Mouse (Mus musculus) stomach, embryonic 16.5 days (tissue): Measurements from ENCODE around the gene Gpx3. TPM values are rescaled to one million over a fixed set of nuclear protein-coding genes. Genes with fewer than 3 reads are reported as not detected.
"Not testable (repeated sequence)": the region's sequence is repeated elsewhere in the genome, so short reads cannot be mapped to it uniquely, and the experiment has no call there.

ENCODE experiments used
- ATAC-seq: fragments of 200-750 bp; cut with Nextera tagmentation; 2 replicates; pipeline ENCODE4 v1.8.0; 2017; ENCODE audit warnings: moderate number of reproducible peaks, moderate TSS enrichment; ENCODE audit not compliant: insufficient read depth, low FRiP score
- H3K27ac ChIP-seq: fragments of 300-500 bp; sonication (generic); 2 replicates; pipeline ENCODE4 v1.5.1; 2014; ENCODE audit warnings: low read length
- H3K27me3 ChIP-seq: fragments of 300-500 bp; sonication (generic); 2 replicates; pipeline ENCODE4 v1.6.1; 2014; ENCODE audit warnings: low read length, control low read depth, mixed read lengths; ENCODE audit not compliant: control insufficient read depth, insufficient read depth
- H3K36me3 ChIP-seq: fragments of 300-500 bp; sonication (generic); 2 replicates; pipeline ENCODE4 v1.6.1; 2014; ENCODE audit warnings: low read length; ENCODE audit not compliant: control insufficient read depth, insufficient read depth
- H3K4me1 ChIP-seq: fragments of 300-500 bp; sonication (generic); 2 replicates; pipeline ENCODE4 v1.6.1; 2014; ENCODE audit warnings: low read length, control low read depth, mixed read lengths; ENCODE audit not compliant: control insufficient read depth, insufficient read depth
- H3K4me2 ChIP-seq: fragments of 300-500 bp; sonication (generic); 2 replicates; pipeline ENCODE4 v1.6.1; 2014; ENCODE audit warnings: low read depth, low read length, mixed read lengths
- H3K4me3 ChIP-seq: fragments of 300-500 bp; sonication (generic); replicated peaks from 2 replicates; pipeline ENCODE4 v1.5.1; 2014; ENCODE audit warnings: mild to moderate bottlenecking, low read length
- H3K9ac ChIP-seq: fragments of 300-500 bp; sonication (generic); 2 replicates; pipeline ENCODE4 v1.6.1; 2014; ENCODE audit warnings: low read length
- H3K9me3 ChIP-seq: fragments of 300-500 bp; sonication (generic); replicated peaks from 2 replicates; pipeline ENCODE4 v1.6.1; 2016; ENCODE audit warnings: low read length, control low read depth; ENCODE audit not compliant: control insufficient read depth
- whole genome bisulfite sequencing: fragments of 180-500 bp; shearing (Covaris S2); extraction: QIAGEN DNeasy Blood & Tissue Kit; methylation state at CpG from one replicate; pipeline ENCODE4 v1.1.7; 2014; 5-methylcytosine and 5-hydroxymethylcytosine counted together
- polyA plus RNA-seq: library from polyadenylated mRNA; unstranded; fragments of >200 nt; fragmentation: Nextera tagmentation; extraction: Ambion mirVana; gene quantifications from 2 replicates; pipeline ENCODE4 v1.2.1, GENCODE M21; 2015

Gpx3 gene
- polyA plus RNA-seq, 1 experiment from 2014 or later: 174 TPM

DNA sequence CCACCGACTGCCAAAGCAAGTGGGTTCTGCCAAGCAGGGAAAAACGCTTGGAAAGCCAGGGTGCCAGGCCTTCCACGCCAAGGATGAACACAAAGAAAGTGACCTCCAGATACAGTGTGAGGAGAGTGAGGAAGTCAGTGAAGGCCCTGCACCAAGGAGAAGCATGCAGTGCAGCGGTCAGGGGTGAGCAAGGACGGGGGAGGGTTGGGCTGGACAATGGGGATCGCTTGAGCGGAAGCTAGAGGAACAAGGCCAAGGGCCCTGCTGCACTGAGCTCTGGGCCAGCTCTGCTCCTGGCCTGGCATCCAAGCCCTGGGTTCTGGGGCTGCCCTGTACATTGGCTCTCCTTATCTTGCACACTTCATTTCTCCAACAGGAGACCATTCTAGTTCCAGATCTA is 37.8 kb downstream of the Gpx3 start:
- 82% methylated on average over 7 of the region's 7 CpGs for WGBS

DNA sequence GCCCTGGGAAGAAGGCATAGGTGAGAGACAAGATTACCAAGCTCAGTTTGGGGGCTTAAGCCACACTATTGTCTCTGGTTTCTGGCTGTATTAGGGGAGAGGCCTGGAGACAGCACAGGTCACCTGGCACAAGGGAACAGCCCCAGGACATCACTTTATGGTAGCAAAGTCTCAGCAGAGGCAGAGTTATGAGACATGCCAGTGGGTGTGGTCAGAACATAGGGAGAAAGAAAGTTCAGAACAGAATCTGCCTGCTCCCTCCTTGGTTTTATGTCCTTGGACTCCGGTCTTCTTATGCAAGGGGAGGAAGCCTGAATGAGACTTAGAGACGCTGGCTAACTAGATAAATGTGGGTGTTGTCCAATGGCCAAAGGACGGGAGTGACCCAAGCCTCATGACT is 42.4 kb downstream of the Gpx3 start:
- ATAC-seq: no peak
- Histone ChIP-seq H3K4me3 (no peak overlapping the region), H3K4me1 (no peaks in the 10 kb centered on the region), H3K9me3 (no peaks in the 10 kb centered on the region), H3K27ac (no peak overlapping the region), H3K27me3 (no peaks in the 10 kb centered on the region), H3K9ac (no peak overlapping the region), H3K4me2 (no peak overlapping the region), H3K36me3 (no peaks in the 10 kb centered on the region)
- 80% methylated on average over 3 of the region's 3 CpGs for WGBS

More for the DNA sequence above, 37.8 kb downstream of the Gpx3 start:
- Histone ChIP-seq H3K4me2 (no peak overlapping the region), H3K27me3 (no peaks in the 10 kb centered on the region), H3K36me3 (0 out of 2 replicates have a peak, but pooled peaks cover 8% of the 10 kb centered on the region), H3K27ac (no peak overlapping the region), H3K9ac (no peak overlapping the region), H3K4me3 (no peak overlapping the region), H3K4me1 (peaks cover 12% of the 10 kb centered on the region), H3K9me3 (no peaks in the 10 kb centered on the region)
- no peak for ATAC-seq

DNA sequence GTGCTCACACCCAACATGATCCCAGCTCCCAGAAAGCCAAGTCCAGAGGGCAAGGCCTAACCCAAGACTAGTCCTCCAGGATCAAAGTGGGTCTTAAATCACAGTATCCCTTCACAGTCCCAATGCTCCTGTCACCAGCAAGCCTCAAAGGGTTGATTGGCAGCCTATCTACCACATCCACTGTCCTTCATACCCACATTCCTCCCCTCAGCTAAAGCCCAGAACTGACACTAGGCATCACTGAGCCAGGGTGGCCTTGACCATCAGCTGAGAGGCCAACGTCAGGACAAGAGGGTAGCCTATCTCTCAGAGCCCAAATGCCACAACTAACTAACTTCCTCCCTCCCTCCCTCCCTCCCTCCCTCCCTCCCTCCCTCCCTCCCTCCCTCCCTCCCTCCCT is 47.5 kb downstream of the Gpx3 start:
- 67% methylated on average over 1 of the region's 1 CpGs for WGBS
- Histone ChIP-seq H3K4me3 (no peak overlapping the region), H3K36me3 (no peaks in the 10 kb centered on the region), H3K4me1 (peaks cover 9% of the 10 kb centered on the region), H3K4me2 (no peak overlapping the region), H3K27ac (no peak overlapping the region), H3K27me3 (no peaks in the 10 kb centered on the region), H3K9me3 (no peaks in the 10 kb centered on the region), H3K9ac (no peak overlapping the region)
- no peak for ATAC-seq

DNA sequence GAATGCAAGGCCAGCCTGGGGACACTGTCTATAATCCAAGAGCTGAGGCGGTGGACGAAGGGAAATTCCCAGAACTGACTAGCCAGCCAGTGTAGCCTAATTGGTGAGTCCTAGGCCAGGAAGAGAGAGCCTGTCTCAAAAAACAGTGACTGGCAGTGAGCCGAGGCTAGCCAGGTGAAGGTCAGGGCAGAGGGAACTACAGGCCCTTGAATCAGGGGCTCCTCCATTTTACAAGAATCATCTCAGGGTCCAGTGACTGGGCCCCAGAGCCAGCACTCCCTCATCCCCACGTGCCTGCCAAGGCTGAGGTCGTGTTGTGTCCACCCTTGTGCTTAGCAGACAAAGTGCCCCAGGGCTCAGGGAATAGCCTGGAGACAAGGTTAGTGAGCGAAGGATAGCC is 48.4 kb downstream of the Gpx3 start:
- H3K9me3 ChIP-seq: no peaks in the 10 kb centered on the region
- no peaks in the 10 kb centered on the region for H3K36me3 ChIP-seq
- no peak overlapping the region for H3K4me2 ChIP-seq
- 85% methylated on average over 6 of the region's 6 CpGs for WGBS
- peaks cover 12% of the 10 kb centered on the region for H3K4me1 ChIP-seq
- H3K4me3 ChIP-seq: no peak overlapping the region
- H3K27me3 ChIP-seq: no peaks in the 10 kb centered on the region
- no peak overlapping the region for H3K9ac ChIP-seq
- no peak overlapping the region for H3K27ac ChIP-seq
- ATAC-seq: no peak

DNA sequence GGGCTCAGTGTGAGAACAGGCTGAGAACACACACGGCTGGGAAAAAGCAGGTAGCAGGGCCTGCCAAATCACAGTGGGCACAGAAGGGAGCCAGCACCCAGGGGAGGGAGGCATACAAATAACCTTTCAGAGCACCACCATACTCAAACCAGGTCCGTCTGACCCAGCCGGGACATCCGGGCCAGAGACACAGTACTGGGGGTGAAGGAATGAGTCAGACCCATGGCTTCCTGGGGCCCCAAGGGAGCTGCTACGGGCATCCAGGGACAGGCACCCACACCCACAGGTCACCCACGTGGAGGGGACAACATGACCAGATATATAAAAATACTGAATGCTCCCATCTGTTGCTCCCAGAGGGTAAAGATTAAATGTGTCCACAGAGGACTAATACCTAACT is 50.4 kb downstream of the Gpx3 start:
- Histone ChIP-seq H3K4me3 (no peak overlapping the region), H3K4me1 (peaks cover 12% of the 10 kb centered on the region), H3K9ac (peak overlapping the region; percentile 19; the same call in 1 of the 2 replicates), H3K4me2 (no peak overlapping the region), H3K27ac (no peak overlapping the region; the same call in 1 of the 2 replicates), H3K36me3 (no peaks in the 10 kb centered on the region), H3K27me3 (no peaks in the 10 kb centered on the region), H3K9me3 (no peaks in the 10 kb centered on the region)
- WGBS: 66% methylated on average over 6 of the region's 6 CpGs
- ATAC-seq: no peak

DNA sequence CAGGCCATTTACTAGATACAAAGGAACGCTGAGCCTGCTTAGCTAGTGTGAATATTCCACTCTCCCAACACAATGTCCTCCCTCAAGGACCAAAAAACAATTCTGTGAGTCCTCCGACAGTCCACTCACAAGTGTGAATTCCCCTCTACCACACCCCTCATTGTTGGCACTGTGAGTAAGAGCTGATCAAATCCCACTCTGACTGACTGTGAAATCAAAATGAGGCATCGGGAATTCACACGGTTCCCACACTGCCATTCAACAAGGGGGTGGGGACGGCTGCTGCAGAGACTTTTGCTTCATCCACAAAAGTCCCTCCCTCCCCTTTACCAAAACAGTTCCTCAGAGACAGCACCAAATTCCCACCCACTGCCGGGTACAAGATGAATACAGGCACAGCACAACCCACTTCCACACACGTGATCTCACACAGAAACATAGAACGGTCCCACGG is 51.8 kb downstream of the Gpx3 start:
- Histone ChIP-seq H3K27ac (no peak overlapping the region), H3K9ac (no peak overlapping the region), H3K27me3 (no peaks in the 10 kb centered on the region), H3K36me3 (no peaks in the 10 kb centered on the region), H3K4me2 (0 out of 2 replicates have a peak overlapping the region, but pooled peaks have one; percentile 2), H3K9me3 (no peaks in the 10 kb centered on the region), H3K4me3 (no peak overlapping the region), H3K4me1 (peaks cover 18% of the 10 kb centered on the region)
- WGBS: 44% methylated on average over 9 of the region's 9 CpGs
- no peak for ATAC-seq

DNA sequence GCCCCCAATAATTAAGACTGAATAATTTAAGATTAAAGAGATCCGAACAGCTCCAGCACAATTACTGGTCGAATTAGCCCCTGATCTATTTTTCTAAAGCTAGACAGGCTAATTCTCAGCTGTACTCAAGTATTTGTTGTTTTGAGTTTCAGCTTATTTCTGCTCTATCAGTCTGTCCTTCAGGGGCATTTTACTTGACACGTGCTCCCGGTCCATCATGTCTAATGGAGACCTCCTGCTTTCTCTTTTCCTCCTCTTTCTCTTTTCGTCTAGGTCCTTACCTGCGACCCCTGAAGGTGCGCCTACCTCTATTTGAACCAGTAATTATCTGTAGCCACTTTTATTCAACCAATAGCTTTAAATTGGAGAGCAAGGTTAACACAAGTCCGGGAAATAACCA is 52.5 kb downstream of the Gpx3 start:
- Histone ChIP-seq H3K27me3 (no peaks in the 10 kb centered on the region), H3K9me3 (no peaks in the 10 kb centered on the region), H3K9ac (no peak overlapping the region), H3K27ac (no peak overlapping the region), H3K36me3 (no peaks in the 10 kb centered on the region), H3K4me3 (no peak overlapping the region), H3K4me1 (peaks cover 19% of the 10 kb centered on the region), H3K4me2 (no peak overlapping the region)
- 82% methylated on average over 8 of the region's 8 CpGs for WGBS
- ATAC-seq: no peak

DNA sequence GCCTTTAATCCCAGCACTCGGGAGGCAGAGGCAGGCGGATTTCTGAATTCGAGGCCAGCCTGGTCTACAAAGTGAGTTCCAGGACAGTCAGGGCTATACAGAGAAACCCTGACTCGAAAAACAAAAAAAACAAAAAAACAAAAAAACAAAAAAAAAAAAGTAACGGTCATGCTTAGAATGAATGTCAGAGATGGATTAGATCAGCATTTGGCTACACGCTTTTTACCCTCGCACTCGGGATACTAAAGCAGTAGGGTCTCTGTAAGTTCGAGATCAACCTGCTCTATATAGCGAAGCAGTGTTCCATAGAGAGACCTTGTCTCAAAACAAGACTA is 53.1 kb downstream of the Gpx3 start:
- H3K36me3 ChIP-seq, ATAC-seq, H3K27me3 ChIP-seq, H3K9me3 ChIP-seq: not testable (repeated sequence)
- H3K4me3 ChIP-seq: peak overlapping the region; percentile 88
- H3K4me1 ChIP-seq: peaks cover 19% of the 10 kb centered on the region
- peak overlapping the region; percentile 93 for H3K9ac ChIP-seq
- H3K27ac ChIP-seq: peak overlapping the region; percentile 92
- 36% methylated on average over 10 of the region's 10 CpGs for WGBS
- peak overlapping the region; percentile 74 for H3K4me2 ChIP-seq

DNA sequence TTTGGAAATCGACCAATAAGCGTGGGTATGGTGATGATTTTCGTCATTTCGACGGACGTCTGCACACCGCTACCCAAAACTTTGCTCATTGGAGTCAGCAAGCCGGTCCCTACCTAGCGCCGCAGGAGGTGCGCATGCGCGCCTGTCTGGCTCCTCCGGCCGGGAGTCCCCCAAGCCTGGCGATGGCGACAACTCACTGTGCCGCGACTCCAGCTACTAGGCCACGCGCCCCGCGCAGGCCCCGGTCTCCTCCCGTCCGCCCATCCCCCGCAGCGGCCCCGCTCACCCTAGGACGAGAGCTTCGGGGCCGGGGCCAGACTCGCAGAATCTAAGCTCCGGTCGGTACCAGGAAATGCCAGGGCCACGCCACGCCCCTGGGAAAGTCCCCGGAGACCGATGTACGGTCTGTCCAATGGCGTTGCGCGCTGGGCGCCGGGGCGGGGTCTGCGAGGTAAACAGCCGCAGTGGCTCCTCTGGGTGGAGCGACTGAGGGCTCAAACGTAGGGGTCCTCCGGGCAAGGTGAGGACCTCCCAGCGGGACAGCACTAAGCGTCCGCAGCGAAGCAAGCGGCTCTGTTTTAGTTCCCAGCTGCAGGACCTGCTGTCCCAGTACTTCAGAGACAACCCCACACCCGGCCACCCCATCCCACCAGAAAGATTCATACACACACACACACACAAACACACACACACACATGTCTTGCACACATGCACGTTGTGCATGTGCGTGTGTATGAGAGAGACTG is 53.7 kb downstream of the Gpx3 start:
- peak; percentile 97 for ATAC-seq
- H3K9ac ChIP-seq: peak overlapping the region; percentile 93
- no peaks in the 10 kb centered on the region for H3K36me3 ChIP-seq
- WGBS: under 1% methylated on average over 59 of the region's 59 CpGs
- no peaks in the 10 kb centered on the region for H3K27me3 ChIP-seq
- peak overlapping the region; percentile 74 for H3K4me2 ChIP-seq
- no peaks in the 10 kb centered on the region for H3K9me3 ChIP-seq
- peak overlapping the region; percentile 92 for H3K27ac ChIP-seq
- peaks cover 19% of the 10 kb centered on the region for H3K4me1 ChIP-seq
- peak overlapping the region; percentile 88 for H3K4me3 ChIP-seq
